Mouse (Mus musculus) adrenal gland, postnatal 4 days (tissue): ENCODE results near the gene Gm29735. TPM values are rescaled to one million over a fixed set of nuclear protein-coding genes. Genes with fewer than 3 reads are reported as not detected.
"Not testable (repeated sequence)": the region's sequence is repeated elsewhere in the genome, so short reads cannot be mapped to it uniquely, and the experiment has no call there.

Experiments used
- DNase-seq, 2 experiments: peaks; one replicate each; pipeline ENCODE4 v3.0.0; 2021 to 2022; ENCODE audit warnings: low spot score in 2 of 2, mixed read lengths in 2 of 2
- total RNA-seq, 2 experiments: library from RNA; stranded (reverse); gene quantifications; 2 replicates each; pipeline ENCODE4 v1.2.3; 2021

The Gm29735 gene
- total RNA-seq, 2 experiments from 2014 or later = not detected

DNA sequence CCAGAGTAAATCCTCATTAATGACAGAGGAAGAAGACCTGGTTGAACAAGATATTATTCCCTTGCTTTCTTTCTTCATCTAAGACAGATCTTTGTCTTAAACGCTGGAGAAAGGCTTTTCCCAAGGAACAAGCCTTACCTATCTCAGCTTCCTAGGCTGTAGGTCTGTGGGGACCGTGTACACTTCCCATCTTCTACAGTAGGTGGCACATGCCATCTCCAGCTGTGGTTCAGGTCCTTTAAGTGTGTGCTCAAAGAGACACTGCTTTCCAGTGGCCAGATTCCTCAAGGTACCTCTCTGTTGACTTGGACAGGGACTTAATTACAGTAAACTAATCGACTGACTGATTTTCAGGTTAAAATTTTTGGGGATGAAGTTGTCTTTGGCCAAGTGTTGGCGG is 28.1 kb downstream of the Gm29735 start:
- no peak for DNase-seq

- DNase-seq = not testable (repeated sequence)
Observed at GRCm38 (mm10) chr7:142120629-142121028, 36.3 kb downstream of the Gm29735 start, which contains the start of gene Gm45618. Gene Gm45618, minus strand, starts transcription at chr7:142120729.

DNA sequence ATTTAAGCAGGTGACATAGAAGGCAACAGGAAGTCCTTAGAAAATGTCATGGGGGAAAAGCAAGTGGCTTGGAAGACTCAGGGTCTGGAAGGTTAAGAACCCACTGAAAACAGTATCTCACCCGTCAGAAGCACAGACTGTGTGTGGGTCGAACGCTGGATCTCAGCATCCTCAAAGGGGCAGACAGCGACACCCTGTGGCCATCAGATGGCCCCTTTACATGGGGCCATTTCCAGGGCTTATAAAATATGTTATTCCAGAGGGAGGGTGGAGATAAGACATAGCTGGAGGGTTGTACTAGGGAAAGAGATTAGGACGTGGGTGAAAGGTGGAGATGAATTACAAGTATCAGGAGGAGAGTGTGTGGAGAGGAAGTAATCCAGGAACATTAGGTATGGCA is 37.3 kb downstream of the Gm29735 start:
- DNase-seq = no peak

Other genes starting within 250 kb of the Gm29735 start
- gene Tollip, start 238.6 kb downstream of the Gm29735 start, total RNA-seq = 10 to 100 TPM; 54.1 to 57.8 TPM
- 1 to 10 TPM; 7.0 to 7.3 TPM for gene Brsk2, start 207.4 kb downstream of the Gm29735 start, total RNA-seq
- 10 to 100 TPM; 50.1 to 52.1 TPM for gene Mob2, start 96.0 kb downstream of the Gm29735 start, total RNA-seq
- gene Dusp8, start 61.3 kb downstream of the Gm29735 start, total RNA-seq = 1 to 10 TPM; 9.2 to 9.3 TPM
- not detected for gene Gm45618, start 36.4 kb downstream of the Gm29735 start, total RNA-seq
- not detected for gene Gm39115, start 21.1 kb downstream of the Gm29735 start, total RNA-seq
- gene Gm45337, start 12.5 kb downstream of the Gm29735 start, total RNA-seq = not detected
- gene Gm4553, start 8.6 kb upstream of the Gm29735 start, total RNA-seq = not detected
- not detected for gene Krtap5-2, start 18.9 kb upstream of the Gm29735 start, total RNA-seq
- not detected for gene Gm10153, start 33.3 kb upstream of the Gm29735 start, total RNA-seq
- not detected for gene Krtap5-3, start 44.3 kb upstream of the Gm29735 start, total RNA-seq
- gene Gm7579, start 54.7 kb upstream of the Gm29735 start, total RNA-seq = not detected
- gene Krtap5-5, start 72.9 kb upstream of the Gm29735 start, total RNA-seq = not detected
- not detected for gene Gm40460, start 84.0 kb upstream of the Gm29735 start, total RNA-seq
- gene Gm2431, start 101.2 kb upstream of the Gm29735 start, total RNA-seq = not detected
- not detected for gene Gm4559, start 117.2 kb upstream of the Gm29735 start, total RNA-seq
- not detected for gene Krtap5-1, start 140.0 kb upstream of the Gm29735 start, total RNA-seq
- not detected for gene Krtap5-4, start 146.4 kb upstream of the Gm29735 start, total RNA-seq
- gene Ifitm10, start 216.6 kb upstream of the Gm29735 start, total RNA-seq = 1 to 10 TPM; 5.1 to 6.2 TPM
- gene Gm49369, start 225.6 kb upstream of the Gm29735 start, total RNA-seq = 1 to 10 TPM in 1 of 2 experiments, under 1 TPM in 1; 0.48 to 4.3 TPM
- 100 to 1,000 TPM; 536 to 544 TPM for gene Ctsd, start 230.9 kb upstream of the Gm29735 start, total RNA-seq